Mouse (Mus musculus) myocyte (in vitro differentiated cells): ENCODE results near the gene Cask. TPM values are rescaled to one million over a fixed set of nuclear protein-coding genes. Genes with fewer than 3 reads are reported as not detected.

Experiments used
- H3K27me3 ChIP-seq: one replicate; pipeline ENCODE4 v1.6.1; 2011; ENCODE audit not compliant: control insufficient read depth, insufficient read depth, insufficient read length
- H3K36me3 ChIP-seq: one replicate; pipeline ENCODE4 v1.6.1; 2011; ENCODE audit not compliant: control insufficient read depth, insufficient read depth
- H3K4me2 ChIP-seq: one replicate; pipeline ENCODE4 v1.6.1; 2011; ENCODE audit warnings: low read depth, control low read depth
- H3K4me3 ChIP-seq: one replicate; pipeline ENCODE4 v1.5.1; 2011; ENCODE audit warnings: mild to moderate bottlenecking, control low read depth, moderate library complexity
- H3K79me2 ChIP-seq: one replicate; pipeline ENCODE4 v1.6.1; 2011; ENCODE audit not compliant: control insufficient read depth, insufficient read depth
- H3ac ChIP-seq: one replicate; pipeline ENCODE4 v1.6.1; 2011; ENCODE audit not compliant: control insufficient read depth, insufficient read length
- CEBPB ChIP-seq: IDR thresholded peaks from 2 replicates; pipeline ENCODE4 v1.6.1; 2011; ENCODE audit warnings: mild to moderate bottlenecking, moderate library complexity; ENCODE audit not compliant: poor library complexity, insufficient read depth, severe bottlenecking
- E2F4 ChIP-seq: IDR thresholded peaks from one replicate; pipeline ENCODE4 v1.6.1; 2011; ENCODE audit warnings: mild to moderate bottlenecking, control low read depth, moderate library complexity; ENCODE audit not compliant: insufficient read depth
- MAX ChIP-seq: IDR thresholded peaks from one replicate; pipeline ENCODE4 v1.6.1; 2011; ENCODE audit warnings: low read depth, mild to moderate bottlenecking, control low read depth
- MYOD1 ChIP-seq, 3 experiments: IDR thresholded peaks; one replicate each; pipeline ENCODE4 v1.6.1; 2011; ENCODE audit warnings: control low read depth in 2 of 3, low read depth in 2 of 3, mild to moderate bottlenecking in 2 of 3, moderate library complexity in 1 of 3; ENCODE audit not compliant: insufficient read length in 2 of 3, control insufficient read depth in 1 of 3
- MYOG ChIP-seq, 3 experiments: IDR thresholded peaks; one replicate each; pipeline ENCODE4 v1.6.1; 2011; ENCODE audit warnings: control low read depth in 2 of 3, low read depth in 2 of 3, mild to moderate bottlenecking in 2 of 3; ENCODE audit not compliant: insufficient read length in 2 of 3, control insufficient read depth in 1 of 3, insufficient read depth in 1 of 3
- POLR2A ChIP-seq: IDR thresholded peaks from one replicate; pipeline ENCODE4 v1.6.1; 2011; ENCODE audit warnings: low read depth, mild to moderate bottlenecking, control low read depth, moderate library complexity; ENCODE audit not compliant: insufficient read length
- POLR2AphosphoS2 ChIP-seq: IDR thresholded peaks from one replicate; pipeline ENCODE4 v1.6.1; 2011; ENCODE audit warnings: low read depth, control low read depth; ENCODE audit not compliant: insufficient read length
- REST ChIP-seq: IDR thresholded peaks from one replicate; pipeline ENCODE4 v1.6.1; 2011; ENCODE audit warnings: mild to moderate bottlenecking, control low read depth, moderate library complexity; ENCODE audit not compliant: insufficient read depth, insufficient read length
- SRF ChIP-seq: IDR thresholded peaks from one replicate; pipeline ENCODE4 v1.6.1; 2011; ENCODE audit warnings: low read depth; ENCODE audit not compliant: control insufficient read depth, insufficient read length
- TCF12 ChIP-seq: IDR thresholded peaks from one replicate; pipeline ENCODE4 v1.6.1; 2011; ENCODE audit warnings: mild to moderate bottlenecking, control low read depth; ENCODE audit not compliant: poor library complexity, insufficient read depth, severe bottlenecking
- TCF3 ChIP-seq: IDR thresholded peaks from one replicate; pipeline ENCODE4 v1.6.1; 2011; ENCODE audit warnings: low read depth, control low read depth; ENCODE audit not compliant: insufficient read length
- USF1 ChIP-seq: IDR thresholded peaks from one replicate; pipeline ENCODE4 v1.6.1; 2011; ENCODE audit warnings: low read depth, mild to moderate bottlenecking, control low read depth, moderate library complexity
- polyA plus RNA-seq: library from polyadenylated mRNA; unstranded; fragments of >200 nt; fragmentation: generic; extraction: Trizol; gene quantifications from one replicate; pipeline ENCODE4 v1.2.1, GENCODE M21; 2012; ENCODE audit warnings: missing spikeins

The Cask gene
- polyA plus RNA-seq, 1 experiment: 12.0 TPM

DNA sequence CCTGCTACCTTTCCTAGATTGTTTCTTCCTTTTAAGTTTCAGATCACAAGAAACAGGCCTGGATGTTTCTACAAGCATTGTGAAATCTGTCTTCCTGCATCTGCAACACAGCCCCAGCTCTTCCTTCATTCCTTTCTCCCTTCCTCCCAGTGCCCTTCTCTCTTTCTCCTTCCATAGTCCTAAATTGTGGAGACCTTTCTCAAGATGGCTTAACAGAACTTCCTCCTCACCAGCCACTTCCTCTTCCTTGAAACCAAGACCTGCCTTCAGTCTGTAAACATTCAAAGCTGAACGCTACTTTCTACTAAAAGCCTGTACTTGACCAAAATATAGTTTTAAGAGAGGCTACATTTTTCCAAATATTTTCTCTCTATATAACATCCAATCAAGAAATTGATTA, 214.8 kb downstream of the Cask start:
- no peaks in the 10 kb centered on the region for H3K79me2 ChIP-seq
- no peak overlapping the region for H3ac ChIP-seq
- no peak overlapping the region for H3K4me2 ChIP-seq
- TF ChIP-seq MYOG (IDR thresholded peaks at IDR 0.05; ENCODE audit: control insufficient read depth in 1 of 3, insufficient read depth in 1 of 3, insufficient read length in 2 of 3, low read depth in 2 of 3) (no peak), E2F4 (no peak), POLR2A (no peak), MYOD1 (IDR thresholded peaks at IDR 0.05; ENCODE audit: control insufficient read depth in 1 of 3, insufficient read length in 2 of 3, low read depth in 2 of 3) (no peak), CEBPB (no peak), TCF12 (no peak), TCF3 (no peak), REST (no peak), MAX (no peak)
- H3K36me3 ChIP-seq: no peaks in the 10 kb centered on the region
- H3K27me3 ChIP-seq: no peaks in the 10 kb centered on the region
- no peak overlapping the region for H3K4me3 ChIP-seq

- H3K4me2 ChIP-seq: no peak within 1 kb of the TSS
- TF ChIP-seq MAX: no peak
- no peak for TF ChIP-seq USF1
- TF ChIP-seq MYOG (IDR thresholded peaks at IDR 0.05; ENCODE audit: control insufficient read depth in 1 of 3, insufficient read depth in 1 of 3, insufficient read length in 2 of 3, low read depth in 2 of 3): no peak
- no peak for TF ChIP-seq MYOD1 (IDR thresholded peaks at IDR 0.05; ENCODE audit: control insufficient read depth in 1 of 3, insufficient read length in 2 of 3, low read depth in 2 of 3)
- no peak for TF ChIP-seq E2F4
- no peaks in the 10 kb centered on the region for H3K36me3 ChIP-seq
- H3K79me2 ChIP-seq: no peaks in the 10 kb centered on the region
- H3ac ChIP-seq: no peak within 1 kb of the TSS
- no peaks in the 10 kb centered on the region for H3K27me3 ChIP-seq
- no peak within 1 kb of the TSS for H3K4me3 ChIP-seq
These were observed 219.4 kb downstream of the Cask start, which contains the start of gene Gpr34 for GRCm38 (mm10) chrX:13631599-13632283. Gpr34 (plus strand) TSS chrX:13632089.

DNA sequence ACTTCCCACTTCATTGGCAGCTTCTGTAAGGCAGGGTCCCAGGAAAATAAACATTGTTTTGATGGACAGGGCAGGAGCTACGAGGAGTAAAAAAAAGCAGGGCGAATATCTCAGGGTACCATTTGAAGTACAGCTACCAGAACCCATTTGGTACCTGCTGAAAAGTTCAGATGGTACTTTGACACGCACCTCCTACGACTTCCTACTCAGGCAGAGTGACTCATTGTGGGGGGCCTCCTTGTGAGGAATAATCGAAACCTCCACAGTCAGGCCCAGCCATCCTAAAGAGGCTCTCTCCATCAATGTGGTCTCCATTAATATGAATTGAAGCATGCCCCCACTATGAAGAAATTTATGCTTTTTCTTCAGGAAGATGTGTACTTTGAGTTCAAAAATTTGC, 228.5 kb downstream of the Cask start:
- no peak overlapping the region for H3ac ChIP-seq
- H3K36me3 ChIP-seq: peaks cover 4% of the 10 kb centered on the region
- H3K27me3 ChIP-seq: no peaks in the 10 kb centered on the region
- H3K4me2 ChIP-seq: no peak overlapping the region
- H3K4me3 ChIP-seq: no peak overlapping the region
- H3K79me2 ChIP-seq: no peaks in the 10 kb centered on the region
- TF ChIP-seq REST: no peak
- no peak for TF ChIP-seq MAX
- no peak for TF ChIP-seq MYOG (IDR thresholded peaks at IDR 0.05; ENCODE audit: control insufficient read depth in 1 of 3, insufficient read depth in 1 of 3, insufficient read length in 2 of 3, low read depth in 2 of 3)
- no peak for TF ChIP-seq TCF12
- no peak for TF ChIP-seq MYOD1 (IDR thresholded peaks at IDR 0.05; ENCODE audit: control insufficient read depth in 1 of 3, insufficient read length in 2 of 3, low read depth in 2 of 3)
- TF ChIP-seq TCF3: no peak
- no peak for TF ChIP-seq POLR2A
- TF ChIP-seq USF1: no peak
- TF ChIP-seq E2F4: no peak
- no peak for TF ChIP-seq CEBPB
- TF ChIP-seq POLR2AphosphoS2: no peak
- no peak for TF ChIP-seq SRF

GRCm38 (mm10) chrX:13621473-13621872, 229.7 kb downstream of the Cask start:
- Histone ChIP-seq H3K79me2 (no peaks in the 10 kb centered on the region), H3K4me2 (no peak overlapping the region), H3ac (no peak overlapping the region), H3K36me3 (peaks cover 4% of the 10 kb centered on the region), H3K4me3 (no peak overlapping the region), H3K27me3 (no peaks in the 10 kb centered on the region)
- TF ChIP-seq USF1 (no peak), MAX (no peak), TCF3 (no peak), REST (no peak), POLR2AphosphoS2 (no peak), E2F4 (no peak), MYOD1 (IDR thresholded peaks at IDR 0.05; ENCODE audit: control insufficient read depth in 1 of 3, insufficient read length in 2 of 3, low read depth in 2 of 3) (no peak), TCF12 (no peak), CEBPB (no peak), SRF (no peak)

- TF ChIP-seq TCF12 (no peak), E2F4 (no peak), REST (no peak), TCF3 (no peak), POLR2AphosphoS2 (no peak), SRF (no peak), MYOD1 (IDR thresholded peaks at IDR 0.05; ENCODE audit: control insufficient read depth in 1 of 3, insufficient read length in 2 of 3, low read depth in 2 of 3) (no peak), USF1 (no peak), CEBPB (no peak), POLR2A (no peak), MYOG (IDR thresholded peaks at IDR 0.05; ENCODE audit: control insufficient read depth in 1 of 3, insufficient read depth in 1 of 3, insufficient read length in 2 of 3, low read depth in 2 of 3) (no peak), MAX (no peak)
- H3K4me2 ChIP-seq: no peak overlapping the region
These were observed 232.7 kb downstream of the Cask start for GRCm38 (mm10) chrX:13618476-13618875.

More at GRCm38 (mm10) chrX:13618476-13618875, 232.7 kb downstream of the Cask start:
- Histone ChIP-seq H3ac (no peak overlapping the region), H3K79me2 (no peaks in the 10 kb centered on the region), H3K36me3 (peaks cover 4% of the 10 kb centered on the region), H3K4me3 (no peak overlapping the region), H3K27me3 (no peaks in the 10 kb centered on the region)
